Mouse (Mus musculus) heart, embryonic 11.5 days (tissue): ENCODE measurements around the gene Eif4e1b. TPM values are rescaled to one million over a fixed set of nuclear protein-coding genes. Genes with fewer than 3 reads are reported as not detected.
"Not testable (repeated sequence)": the region's sequence is repeated elsewhere in the genome, so short reads cannot be mapped to it uniquely, and the experiment has no call there.

Source experiments
- ATAC-seq: fragments of 200-750 bp; cut with Nextera tagmentation; replicated peaks from 2 replicates; pipeline ENCODE4 v1.8.0; 2017; ENCODE audit warnings: moderate library complexity; ENCODE audit not compliant: insufficient number of reproducible peaks, low FRiP score, low TSS enrichment
- H3K27ac ChIP-seq: fragments of 300-500 bp; sonication (generic); 2 replicates; pipeline ENCODE4 v1.5.1; 2014; ENCODE audit warnings: mild to moderate bottlenecking, low read depth, low read length
- H3K27me3 ChIP-seq: fragments of 300-500 bp; sonication (generic); 2 replicates; pipeline ENCODE4 v1.6.1; 2014; ENCODE audit warnings: mild to moderate bottlenecking, low read length, mixed read lengths; ENCODE audit not compliant: control insufficient read depth, insufficient read depth
- H3K36me3 ChIP-seq: fragments of 300-500 bp; sonication (generic); 2 replicates; pipeline ENCODE4 v1.6.1; 2014; ENCODE audit warnings: mild to moderate bottlenecking, low read length, moderate library complexity, mixed read lengths; ENCODE audit not compliant: control insufficient read depth, insufficient read depth
- H3K4me1 ChIP-seq: fragments of 300-500 bp; sonication (generic); 2 replicates; pipeline ENCODE4 v1.6.1; 2014; ENCODE audit warnings: low read length; ENCODE audit not compliant: control insufficient read depth, insufficient read depth
- H3K4me2 ChIP-seq: fragments of 300-500 bp; sonication (generic); 2 replicates; pipeline ENCODE4 v1.6.1; 2014; ENCODE audit warnings: mild to moderate bottlenecking, moderate library complexity
- H3K4me3 ChIP-seq: fragments of 300-500 bp; sonication (generic); 2 replicates; pipeline ENCODE4 v1.5.1; 2014; ENCODE audit warnings: low read depth, low read length
- H3K9ac ChIP-seq: fragments of 300-500 bp; sonication (generic); 2 replicates; pipeline ENCODE4 v1.6.1; 2014; ENCODE audit warnings: mild to moderate bottlenecking, low read depth, low read length, moderate library complexity
- H3K9me3 ChIP-seq: fragments of 300-500 bp; sonication (generic); replicated peaks from 2 replicates; pipeline ENCODE4 v1.6.1; 2016; ENCODE audit warnings: low read length; ENCODE audit not compliant: control insufficient read depth
- WGBS: fragments of 180-500 bp; shearing (Covaris S2); extraction: QIAGEN DNeasy Blood & Tissue Kit; methylation state at CpG from one replicate; pipeline ENCODE4 v1.1.7; 2014; ENCODE audit not compliant: insufficient replicate concordance; 5-methylcytosine and 5-hydroxymethylcytosine counted together
- polyA plus RNA-seq: library from polyadenylated mRNA; unstranded; fragments of >200 nt; fragmentation: Nextera tagmentation; extraction: Ambion mirVana; gene quantifications from 2 replicates; pipeline ENCODE4 v1.2.1, GENCODE M21; 2014

Gene Eif4e1b
- polyA plus RNA-seq, 1 experiment from 2014 or later: not detected

DNA sequence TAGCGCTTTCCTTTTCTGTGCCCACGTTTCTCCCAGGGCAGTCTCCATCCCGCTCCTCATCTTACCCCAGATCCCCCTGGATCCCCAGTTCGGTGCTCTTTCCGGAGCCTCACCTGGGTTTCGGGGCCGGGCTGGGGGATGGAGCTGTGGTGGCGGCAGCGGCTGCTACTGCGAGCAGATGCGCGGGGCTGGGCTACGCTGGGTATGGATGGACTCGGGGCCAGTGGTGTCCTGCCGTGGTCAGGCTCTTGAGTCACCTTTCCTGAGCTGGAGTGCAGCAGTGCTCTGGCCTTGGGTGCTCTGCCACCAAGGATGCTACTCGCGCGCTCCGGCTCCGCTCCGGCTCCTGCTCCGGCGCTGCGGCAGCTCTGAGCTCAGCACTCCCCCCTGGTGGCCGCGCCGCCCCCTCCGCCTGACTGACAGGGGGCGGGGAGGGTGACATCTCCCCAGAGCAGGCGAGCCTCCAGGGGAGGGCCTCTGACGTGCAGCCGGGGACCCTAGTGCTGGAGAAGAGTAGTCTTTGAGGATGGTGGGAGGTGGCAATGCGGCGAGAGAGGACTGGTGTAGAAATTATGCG lies 17.5 kb upstream of the Eif4e1b start, which contains the start of gene Sncb:
Gene Sncb, minus strand, starts transcription at position 404 of the 577 bp plus-strand sequence.
- Histone ChIP-seq H3K27me3 (peaks cover 62% of the 10 kb centered on the region), H3K9ac (no peak within 1 kb of the TSS), H3K4me2 (peak within 1 kb of the TSS; percentile 67), H3K27ac (no peak within 1 kb of the TSS), H3K4me1 (peaks cover 6% of the 10 kb centered on the region; the same call in 1 of the 2 replicates), H3K4me3 (peak within 1 kb of the TSS; percentile 34), H3K36me3 (no peaks in the 10 kb centered on the region), H3K9me3 (0 out of 2 replicates have a peak, but pooled peaks cover 3% of the 10 kb centered on the region)
- ATAC-seq: no peak
- WGBS: 1% methylated on average over 35 of the region's 35 CpGs

DNA sequence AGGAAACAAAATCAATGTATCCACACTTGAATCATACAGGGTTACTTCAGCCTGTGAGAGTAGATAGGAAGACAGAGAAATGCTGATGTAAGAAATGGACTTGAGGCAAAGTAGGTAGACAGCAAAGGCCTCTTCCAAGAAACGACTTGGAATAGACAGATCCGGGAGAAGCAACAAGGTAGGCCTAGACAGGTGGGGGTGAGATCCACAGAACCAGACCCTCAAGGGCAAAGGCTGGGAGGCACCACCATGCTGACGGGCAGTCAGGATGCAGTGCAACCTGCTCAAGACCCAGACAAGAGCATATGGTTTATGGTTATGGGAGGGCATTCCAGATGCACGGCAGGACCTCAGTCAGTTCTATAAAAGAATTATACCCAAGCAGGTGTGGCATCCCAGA lies 16.8 kb upstream of the Eif4e1b start:
- ATAC-seq: no peak
- Histone ChIP-seq H3K36me3 (no peaks in the 10 kb centered on the region), H3K4me1 (peaks cover 6% of the 10 kb centered on the region; the same call in 1 of the 2 replicates), H3K27ac (no peak overlapping the region), H3K9ac (no peak overlapping the region), H3K4me3 (no peak overlapping the region), H3K27me3 (peaks cover 56% of the 10 kb centered on the region), H3K4me2 (no peak overlapping the region), H3K9me3 (0 out of 2 replicates have a peak, but pooled peaks cover 3% of the 10 kb centered on the region)
- 72% methylated on average over 4 of the region's 4 CpGs for WGBS

DNA sequence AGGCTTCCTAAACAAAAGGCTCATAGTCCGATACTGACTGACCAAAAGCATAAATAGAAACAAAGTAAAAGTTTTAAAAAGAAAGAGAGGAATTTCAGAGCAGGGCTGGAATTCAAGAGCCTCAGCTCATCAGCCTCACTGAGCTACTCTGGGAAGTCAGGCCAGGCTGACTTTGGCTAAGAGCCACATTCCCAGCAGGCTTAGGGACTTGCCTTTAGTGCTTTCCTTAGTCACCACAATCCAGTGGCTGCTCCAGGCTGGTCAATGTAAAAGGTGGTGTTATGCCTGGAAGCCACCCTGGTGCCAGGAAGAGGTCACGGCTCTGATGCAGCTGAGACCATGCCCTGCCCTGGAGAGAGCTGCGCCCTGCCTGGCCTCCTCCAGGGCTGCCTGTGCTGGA lies 3.2 kb upstream of the Eif4e1b start:
- H3K9me3 ChIP-seq: no peaks in the 10 kb centered on the region; the same call in 1 of the 2 replicates
- H3K9ac ChIP-seq: no peak overlapping the region
- H3K4me1 ChIP-seq: no peaks in the 10 kb centered on the region
- no peaks in the 10 kb centered on the region; the same call in 1 of the 2 replicates for H3K27me3 ChIP-seq
- no peaks in the 10 kb centered on the region for H3K36me3 ChIP-seq
- no peak overlapping the region for H3K4me2 ChIP-seq
- 76% methylated on average over 3 of the region's 3 CpGs for WGBS
- H3K4me3 ChIP-seq: no peak overlapping the region
- ATAC-seq: no peak
- no peak overlapping the region for H3K27ac ChIP-seq

DNA sequence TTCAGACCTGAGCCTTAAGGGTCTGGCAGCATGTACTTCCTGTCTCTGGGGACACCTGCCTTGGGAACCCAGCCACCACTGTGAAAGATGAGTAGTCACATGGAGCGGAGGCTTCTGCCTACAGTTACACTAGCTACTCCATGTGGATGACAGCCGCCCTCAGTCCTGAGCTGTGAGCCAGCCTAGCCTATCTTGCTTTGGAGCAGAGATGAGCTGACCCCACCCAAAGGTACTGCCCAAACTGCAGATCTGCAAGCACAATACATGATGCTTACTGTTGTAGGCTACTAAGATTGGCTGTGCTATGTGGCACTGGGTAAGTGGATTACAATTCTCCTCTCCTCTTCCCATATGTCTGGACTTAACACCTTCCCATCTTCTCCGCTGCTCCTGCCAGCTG lies 2.7 kb upstream of the Eif4e1b start:
- H3K27me3 ChIP-seq: no peaks in the 10 kb centered on the region; the same call in 1 of the 2 replicates
- no peak overlapping the region for H3K4me2 ChIP-seq
- no peaks in the 10 kb centered on the region; the same call in 1 of the 2 replicates for H3K9me3 ChIP-seq
- no peak overlapping the region for H3K27ac ChIP-seq
- no peaks in the 10 kb centered on the region for H3K36me3 ChIP-seq
- 71% methylated on average over 3 of the region's 3 CpGs for WGBS
- H3K4me1 ChIP-seq: no peaks in the 10 kb centered on the region
- no peak overlapping the region for H3K4me3 ChIP-seq
- H3K9ac ChIP-seq: no peak overlapping the region
- ATAC-seq: no peak

DNA sequence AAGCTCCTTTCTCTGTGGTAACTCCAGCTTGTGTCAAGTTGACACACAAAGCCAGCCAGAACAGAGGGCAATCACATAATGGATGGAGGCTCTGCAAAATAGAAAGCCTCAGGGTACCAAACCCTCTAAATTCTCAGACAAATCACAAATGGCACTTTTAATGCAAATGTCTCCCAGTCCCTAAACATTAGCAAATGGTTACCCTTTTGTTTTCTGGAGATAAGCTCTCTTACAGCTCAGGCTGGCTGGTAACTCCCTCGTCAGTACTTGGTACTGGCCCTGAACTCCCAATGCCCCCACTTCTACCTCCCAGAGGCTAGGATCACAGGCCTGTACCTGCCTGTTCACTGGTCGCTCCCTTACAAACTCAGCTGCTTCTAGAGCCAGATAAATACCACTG lies 563 bp upstream of the Eif4e1b start:
- Histone ChIP-seq H3K4me2 (no peak overlapping the region), H3K36me3 (no peaks in the 10 kb centered on the region), H3K27me3 (no peaks in the 10 kb centered on the region; the same call in 1 of the 2 replicates), H3K27ac (no peak overlapping the region), H3K9me3 (no peaks in the 10 kb centered on the region; the same call in 1 of the 2 replicates), H3K4me1 (no peaks in the 10 kb centered on the region), H3K4me3 (no peak overlapping the region), H3K9ac (no peak overlapping the region)
- WGBS: 42% methylated on average over 2 of the region's 2 CpGs
- no peak for ATAC-seq

DNA sequence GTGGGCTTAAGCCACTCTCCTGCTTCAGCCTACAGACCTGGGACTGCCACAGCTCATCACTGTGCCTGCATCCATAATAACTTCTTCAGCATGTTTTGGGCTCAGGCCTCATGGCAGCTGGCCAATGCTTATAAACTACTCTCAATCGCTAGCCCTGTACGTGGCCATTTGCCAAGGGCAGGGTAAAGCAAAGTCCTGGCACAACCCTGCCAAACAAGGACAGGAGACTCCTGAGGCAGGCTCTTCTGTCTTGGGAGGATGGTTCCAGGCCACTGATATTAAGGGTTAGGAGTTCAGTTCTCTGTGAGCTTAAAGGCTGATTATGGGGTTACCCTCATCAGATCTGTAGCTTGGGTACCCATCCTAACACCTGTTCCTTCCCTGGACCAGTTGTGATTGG lies 3.8 kb downstream of the Eif4e1b start:
- not testable (repeated sequence) for H3K9me3 ChIP-seq, H3K9ac ChIP-seq, H3K4me3 ChIP-seq, H3K4me1 ChIP-seq, ATAC-seq, H3K4me2 ChIP-seq, H3K27ac ChIP-seq, H3K36me3 ChIP-seq
- 71% methylated on average over 2 of the region's 2 CpGs for WGBS
- H3K27me3 ChIP-seq: peaks cover 21% of the 10 kb centered on the region

DNA sequence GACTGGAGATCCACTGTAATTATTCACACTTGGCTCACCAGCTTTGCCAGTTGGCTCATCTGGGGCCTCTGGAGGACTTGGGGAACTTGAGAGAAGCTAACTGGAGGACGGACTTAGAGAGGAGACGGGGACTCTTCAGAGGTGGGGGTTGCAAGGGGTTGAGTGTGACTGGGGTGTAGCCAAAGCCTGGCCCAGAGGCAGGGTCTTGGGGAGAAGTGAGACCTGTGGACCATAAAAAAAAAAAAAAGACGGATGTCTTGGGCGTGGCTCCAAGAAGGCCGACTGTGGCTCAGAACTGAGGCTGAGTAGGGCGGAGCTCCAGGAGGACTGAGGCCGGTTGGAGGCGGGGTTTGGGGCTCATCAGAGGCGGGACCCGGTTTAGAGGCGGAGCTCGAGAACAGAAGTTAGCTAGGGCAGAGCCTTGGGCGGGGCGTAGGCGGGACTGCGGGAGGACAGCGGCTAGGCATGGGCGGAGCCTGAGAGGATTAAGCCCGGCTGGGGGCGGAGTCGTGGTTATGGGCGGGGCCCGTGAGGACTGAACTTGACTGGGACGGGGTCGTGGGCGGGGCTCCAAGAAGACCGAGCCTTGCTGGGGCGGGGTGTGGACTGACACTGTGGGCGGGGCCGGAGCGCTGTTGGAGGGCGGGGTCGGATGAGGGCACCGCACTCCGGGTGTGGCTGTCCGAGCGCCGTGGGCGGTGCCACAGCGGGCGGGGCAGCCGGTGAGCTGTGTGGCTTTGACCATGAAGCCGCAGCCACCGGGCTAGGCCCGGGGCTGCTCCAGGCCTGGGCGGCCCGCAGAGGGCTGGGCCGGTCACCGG lies 5.2 kb downstream of the Eif4e1b start, which contains the start of gene Tspan17:
Gene Tspan17, plus strand, starts transcription at position 638 of the 821 bp plus-strand sequence.
- H3K4me3 ChIP-seq: peak within 1 kb of the TSS; percentile 59
- H3K4me2 ChIP-seq: peak within 1 kb of the TSS; percentile 94
- WGBS: 3% methylated on average over 48 of the region's 49 CpGs
- H3K27ac ChIP-seq: no peak within 1 kb of the TSS
- peaks cover 8% of the 10 kb centered on the region; the same call in 1 of the 2 replicates for H3K4me1 ChIP-seq
- peak; percentile 80 for ATAC-seq
- H3K27me3 ChIP-seq: peaks cover 26% of the 10 kb centered on the region
- peak within 1 kb of the TSS; percentile 54 for H3K9ac ChIP-seq
- H3K9me3 ChIP-seq: no peaks in the 10 kb centered on the region
- no peaks in the 10 kb centered on the region for H3K36me3 ChIP-seq

DNA sequence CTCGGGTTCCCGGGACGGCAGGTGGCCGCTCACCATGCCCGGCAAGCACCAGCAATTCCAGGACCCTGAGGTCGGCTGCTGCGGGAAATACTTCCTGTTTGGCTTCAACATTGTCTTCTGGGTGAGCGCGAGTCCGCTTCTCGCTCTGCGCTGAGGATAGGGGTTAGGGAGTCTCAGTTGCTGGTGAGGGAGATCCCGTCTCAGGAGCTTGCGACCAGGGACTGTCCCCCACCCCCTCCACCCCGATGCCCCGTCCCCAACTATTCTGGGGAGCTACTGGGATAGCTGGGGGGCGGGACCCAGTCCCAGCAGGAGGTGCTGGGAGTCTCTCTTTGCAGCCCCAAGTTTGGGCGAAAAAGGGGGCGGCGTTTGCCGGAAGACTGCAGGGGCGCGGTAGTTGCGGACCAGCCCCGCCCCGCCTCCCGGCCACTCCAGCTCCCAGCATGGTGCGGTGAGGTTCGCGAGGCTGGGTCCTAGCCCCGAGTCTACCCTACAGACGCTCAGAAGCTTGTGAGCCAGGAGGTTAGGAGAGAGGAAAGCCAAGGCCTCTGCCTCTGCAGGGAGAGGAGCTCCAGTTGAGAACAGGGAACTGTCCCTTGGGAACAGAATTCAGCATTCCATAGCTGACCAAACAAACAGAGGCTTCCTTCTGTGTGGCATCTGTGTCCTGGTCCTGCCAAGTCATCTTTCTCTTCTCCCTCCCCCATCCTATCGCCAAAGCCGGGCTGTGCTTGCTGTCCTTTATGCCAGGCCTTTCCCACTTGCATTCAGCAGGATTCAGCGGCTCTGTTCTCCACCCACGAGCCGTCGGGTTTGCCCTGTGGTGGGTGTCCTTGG lies 6.0 kb downstream of the Eif4e1b start:
- no peak overlapping the region for H3K27ac ChIP-seq
- H3K4me3 ChIP-seq: peak overlapping the region; percentile 59
- peaks cover 30% of the 10 kb centered on the region for H3K27me3 ChIP-seq
- H3K9ac ChIP-seq: peak overlapping the region; percentile 54
- H3K36me3 ChIP-seq: no peaks in the 10 kb centered on the region
- peak overlapping the region; percentile 94 for H3K4me2 ChIP-seq
- H3K4me1 ChIP-seq: peaks cover 8% of the 10 kb centered on the region; the same call in 1 of the 2 replicates
- under 1% methylated on average over 38 of the region's 38 CpGs for WGBS
- no peaks in the 10 kb centered on the region for H3K9me3 ChIP-seq
- ATAC-seq: peak; percentile 12; the same call in 1 of the 2 replicates
